Mouse (Mus musculus) myocyte (in vitro differentiated cells): Measurements from ENCODE around the gene Clpsl2. TPM values are rescaled to one million over a fixed set of nuclear protein-coding genes. Genes with fewer than 3 reads are reported as not detected.

Experiments used
- H3K27me3 ChIP-seq: one replicate; pipeline ENCODE4 v1.6.1; 2011; ENCODE audit not compliant: control insufficient read depth, insufficient read depth, insufficient read length
- H3K36me3 ChIP-seq: one replicate; pipeline ENCODE4 v1.6.1; 2011; ENCODE audit not compliant: control insufficient read depth, insufficient read depth
- H3K4me2 ChIP-seq: one replicate; pipeline ENCODE4 v1.6.1; 2011; ENCODE audit warnings: low read depth, control low read depth
- H3K4me3 ChIP-seq: one replicate; pipeline ENCODE4 v1.5.1; 2011; ENCODE audit warnings: mild to moderate bottlenecking, control low read depth, moderate library complexity
- H3K79me2 ChIP-seq: one replicate; pipeline ENCODE4 v1.6.1; 2011; ENCODE audit not compliant: control insufficient read depth, insufficient read depth
- H3ac ChIP-seq: one replicate; pipeline ENCODE4 v1.6.1; 2011; ENCODE audit not compliant: control insufficient read depth, insufficient read length
- CEBPB ChIP-seq: IDR thresholded peaks from 2 replicates; pipeline ENCODE4 v1.6.1; 2011; ENCODE audit warnings: mild to moderate bottlenecking, moderate library complexity; ENCODE audit not compliant: poor library complexity, insufficient read depth, severe bottlenecking
- E2F4 ChIP-seq: IDR thresholded peaks from one replicate; pipeline ENCODE4 v1.6.1; 2011; ENCODE audit warnings: mild to moderate bottlenecking, control low read depth, moderate library complexity; ENCODE audit not compliant: insufficient read depth
- MAX ChIP-seq: IDR thresholded peaks from one replicate; pipeline ENCODE4 v1.6.1; 2011; ENCODE audit warnings: low read depth, mild to moderate bottlenecking, control low read depth
- MYOD1 ChIP-seq, 3 experiments: IDR thresholded peaks; one replicate each; pipeline ENCODE4 v1.6.1; 2011; ENCODE audit warnings: control low read depth in 2 of 3, low read depth in 2 of 3, mild to moderate bottlenecking in 2 of 3, moderate library complexity in 1 of 3; ENCODE audit not compliant: insufficient read length in 2 of 3, control insufficient read depth in 1 of 3
- MYOG ChIP-seq, 3 experiments: IDR thresholded peaks; one replicate each; pipeline ENCODE4 v1.6.1; 2011; ENCODE audit warnings: control low read depth in 2 of 3, low read depth in 2 of 3, mild to moderate bottlenecking in 2 of 3; ENCODE audit not compliant: insufficient read length in 2 of 3, control insufficient read depth in 1 of 3, insufficient read depth in 1 of 3
- POLR2A ChIP-seq: IDR thresholded peaks from one replicate; pipeline ENCODE4 v1.6.1; 2011; ENCODE audit warnings: low read depth, mild to moderate bottlenecking, control low read depth, moderate library complexity; ENCODE audit not compliant: insufficient read length
- POLR2AphosphoS2 ChIP-seq: IDR thresholded peaks from one replicate; pipeline ENCODE4 v1.6.1; 2011; ENCODE audit warnings: low read depth, control low read depth; ENCODE audit not compliant: insufficient read length
- REST ChIP-seq: IDR thresholded peaks from one replicate; pipeline ENCODE4 v1.6.1; 2011; ENCODE audit warnings: mild to moderate bottlenecking, control low read depth, moderate library complexity; ENCODE audit not compliant: insufficient read depth, insufficient read length
- SRF ChIP-seq: IDR thresholded peaks from one replicate; pipeline ENCODE4 v1.6.1; 2011; ENCODE audit warnings: low read depth; ENCODE audit not compliant: control insufficient read depth, insufficient read length
- TCF12 ChIP-seq: IDR thresholded peaks from one replicate; pipeline ENCODE4 v1.6.1; 2011; ENCODE audit warnings: mild to moderate bottlenecking, control low read depth; ENCODE audit not compliant: poor library complexity, insufficient read depth, severe bottlenecking
- TCF3 ChIP-seq: IDR thresholded peaks from one replicate; pipeline ENCODE4 v1.6.1; 2011; ENCODE audit warnings: low read depth, control low read depth; ENCODE audit not compliant: insufficient read length
- USF1 ChIP-seq: IDR thresholded peaks from one replicate; pipeline ENCODE4 v1.6.1; 2011; ENCODE audit warnings: low read depth, mild to moderate bottlenecking, control low read depth, moderate library complexity
- polyA plus RNA-seq: library from polyadenylated mRNA; unstranded; fragments of >200 nt; fragmentation: generic; extraction: Trizol; gene quantifications from one replicate; pipeline ENCODE4 v1.2.1, GENCODE M21; 2012; ENCODE audit warnings: missing spikeins

Clpsl2 gene
- polyA plus RNA-seq, 1 experiment, result not detected

DNA sequence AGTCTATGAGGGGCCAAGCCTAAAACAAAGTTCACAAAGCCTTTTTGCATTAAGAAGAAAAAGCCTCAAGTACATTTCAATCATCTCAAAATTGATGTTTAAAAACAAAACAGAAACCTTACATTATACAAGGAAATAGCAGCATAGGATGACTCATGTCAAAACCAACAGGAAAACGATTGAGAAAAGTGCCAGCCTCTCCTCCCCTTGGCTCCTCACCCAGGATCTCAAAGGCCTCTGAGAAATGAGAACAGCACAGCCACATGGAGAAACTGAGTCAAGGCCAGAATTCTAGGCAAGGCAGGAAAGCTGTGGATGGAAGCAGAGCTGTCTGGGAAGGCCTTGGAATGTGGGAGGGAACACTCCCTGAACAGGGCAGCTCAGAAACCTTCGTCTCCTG, 39.4 kb downstream of the Clpsl2 start:
- Histone ChIP-seq H3K79me2 (no peaks in the 10 kb centered on the region), H3K4me3 (no peak overlapping the region), H3ac (no peak overlapping the region), H3K27me3 (no peaks in the 10 kb centered on the region), H3K4me2 (no peak overlapping the region), H3K36me3 (peaks cover 31% of the 10 kb centered on the region)
- TF ChIP-seq MYOD1 (IDR thresholded peaks at IDR 0.05; ENCODE audit: control insufficient read depth in 1 of 3, insufficient read length in 2 of 3, low read depth in 2 of 3) (no peak), TCF12 (no peak), CEBPB (no peak), SRF (no peak), POLR2A (no peak), TCF3 (no peak), REST (no peak)

DNA sequence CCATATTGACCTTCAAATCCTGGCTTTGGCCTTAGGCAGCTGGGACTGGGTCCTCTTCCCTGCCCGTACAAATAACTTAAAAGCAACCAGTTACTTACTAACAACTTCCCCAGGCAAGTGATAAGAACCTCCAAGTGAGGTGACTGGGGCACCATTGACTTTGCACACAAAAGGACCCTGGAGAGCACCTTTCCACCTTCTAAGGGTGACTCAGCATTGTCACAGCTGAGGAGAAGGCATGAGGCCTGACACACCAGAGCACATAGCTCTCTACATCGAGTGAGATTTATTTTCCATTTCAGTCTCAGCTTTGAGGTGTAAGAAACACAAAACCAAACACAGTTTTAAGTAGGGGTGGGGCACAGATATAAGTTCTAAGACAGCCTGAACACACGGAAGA, 41.4 kb downstream of the Clpsl2 start:
- Histone ChIP-seq H3K79me2 (no peaks in the 10 kb centered on the region), H3K4me3 (no peak overlapping the region), H3ac (no peak overlapping the region), H3K36me3 (peaks cover 33% of the 10 kb centered on the region), H3K4me2 (no peak overlapping the region), H3K27me3 (no peaks in the 10 kb centered on the region)
- TF ChIP-seq CEBPB (no peak), E2F4 (no peak), MYOG (IDR thresholded peaks at IDR 0.05; ENCODE audit: control insufficient read depth in 1 of 3, insufficient read depth in 1 of 3, insufficient read length in 2 of 3, low read depth in 2 of 3) (no peak), TCF12 (no peak), POLR2AphosphoS2 (no peak), MYOD1 (IDR thresholded peaks at IDR 0.05; ENCODE audit: control insufficient read depth in 1 of 3, insufficient read length in 2 of 3, low read depth in 2 of 3) (no peak), USF1 (no peak), REST (no peak), MAX (no peak), SRF (no peak), TCF3 (no peak), POLR2A (no peak)

DNA sequence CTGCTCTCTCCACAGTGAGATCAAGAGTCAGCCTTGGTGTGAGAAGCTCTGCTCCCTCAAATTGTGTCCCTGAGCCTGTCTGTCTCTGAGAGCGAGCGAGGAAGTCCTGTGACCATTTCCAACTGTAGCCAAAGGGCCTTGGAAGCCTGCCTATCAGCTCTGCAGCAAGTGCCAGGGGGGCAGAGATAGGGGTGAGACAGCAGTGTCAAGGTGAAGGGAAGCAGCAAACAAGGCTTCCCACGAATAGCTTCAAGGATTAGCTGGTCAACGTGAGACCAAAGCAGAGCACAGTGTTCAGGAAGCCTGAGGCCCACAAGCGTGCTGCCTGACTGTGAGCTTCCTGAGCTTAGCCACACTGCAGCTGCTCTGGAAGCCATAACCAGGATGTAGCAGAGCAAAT, 42.3 kb downstream of the Clpsl2 start:
- no peak overlapping the region for H3K4me3 ChIP-seq
- H3K36me3 ChIP-seq, result peaks cover 33% of the 10 kb centered on the region
- H3ac ChIP-seq, result no peak overlapping the region
- H3K4me2 ChIP-seq, result no peak overlapping the region
- H3K79me2 ChIP-seq, result no peaks in the 10 kb centered on the region
- no peaks in the 10 kb centered on the region for H3K27me3 ChIP-seq
- no peak for TF ChIP-seq POLR2AphosphoS2
- TF ChIP-seq POLR2A, result no peak
- no peak for TF ChIP-seq SRF
- no peak for TF ChIP-seq CEBPB
- TF ChIP-seq TCF12, result no peak
- TF ChIP-seq E2F4, result no peak
- TF ChIP-seq MYOG (IDR thresholded peaks at IDR 0.05; ENCODE audit: control insufficient read depth in 1 of 3, insufficient read depth in 1 of 3, insufficient read length in 2 of 3, low read depth in 2 of 3), result no peak
- TF ChIP-seq TCF3, result no peak
- no peak for TF ChIP-seq REST
- TF ChIP-seq USF1, result no peak
- no peak for TF ChIP-seq MAX
- no peak for TF ChIP-seq MYOD1 (IDR thresholded peaks at IDR 0.05; ENCODE audit: control insufficient read depth in 1 of 3, insufficient read length in 2 of 3, low read depth in 2 of 3)

DNA sequence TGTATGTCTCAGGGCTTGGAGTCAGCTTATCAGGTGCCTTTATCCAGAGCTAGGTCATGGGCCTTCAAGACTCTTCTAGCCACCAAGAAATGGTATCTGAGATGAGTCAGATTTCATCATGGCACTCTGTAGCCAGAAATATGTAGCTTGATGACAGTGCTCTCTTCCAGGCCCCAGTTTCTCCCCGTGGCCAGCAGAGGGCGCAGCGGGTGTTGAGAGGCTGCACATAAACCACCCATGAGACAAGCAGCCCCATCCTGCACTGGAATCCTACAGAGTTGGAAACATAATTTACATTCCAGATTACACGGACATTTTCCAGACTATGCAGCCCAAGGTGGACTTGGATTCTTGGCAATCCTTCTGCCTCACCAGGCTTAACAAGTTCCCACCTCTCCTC, 43.8 kb downstream of the Clpsl2 start:
- Histone ChIP-seq H3K4me2 (no peak overlapping the region), H3K36me3 (peaks cover 36% of the 10 kb centered on the region), H3K27me3 (no peaks in the 10 kb centered on the region), H3ac (no peak overlapping the region), H3K4me3 (no peak overlapping the region), H3K79me2 (no peaks in the 10 kb centered on the region)
- TF ChIP-seq POLR2AphosphoS2, result no peak

DNA sequence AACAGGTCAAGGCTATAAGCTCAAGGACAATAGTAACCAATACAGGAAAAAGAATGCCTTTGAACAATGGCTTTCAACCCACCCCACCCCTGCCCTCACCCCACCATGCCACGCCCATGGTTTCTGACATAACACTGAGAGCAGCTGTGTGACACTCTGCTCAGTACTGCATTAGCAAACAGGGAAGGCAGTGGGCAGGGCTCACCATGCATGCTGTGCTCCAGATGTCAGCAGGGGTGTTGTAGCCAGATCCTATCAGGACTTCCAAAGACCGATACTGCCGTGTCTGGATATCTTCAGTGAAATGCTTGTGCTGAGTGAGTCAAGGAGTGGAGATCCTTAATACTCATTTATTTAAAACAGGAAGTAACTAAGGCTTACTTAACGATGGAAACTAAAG, 44.8 kb downstream of the Clpsl2 start:
- H3K36me3 ChIP-seq, result peaks cover 30% of the 10 kb centered on the region
- TF ChIP-seq USF1 (no peak), POLR2A (no peak), MYOD1 (IDR thresholded peaks at IDR 0.05; ENCODE audit: control insufficient read depth in 1 of 3, insufficient read length in 2 of 3, low read depth in 2 of 3) (peak in 1 of 3 experiments; percentile 44), MAX (no peak), MYOG (IDR thresholded peaks at IDR 0.05; ENCODE audit: control insufficient read depth in 1 of 3, insufficient read depth in 1 of 3, insufficient read length in 2 of 3, low read depth in 2 of 3) (peak in 1 of 3 experiments; percentile 61), SRF (no peak), CEBPB (no peak), TCF3 (no peak), TCF12 (no peak), E2F4 (no peak), REST (no peak), POLR2AphosphoS2 (no peak)
- no peak overlapping the region for H3ac ChIP-seq
- no peak overlapping the region for H3K4me3 ChIP-seq
- H3K4me2 ChIP-seq, result no peak overlapping the region
- no peaks in the 10 kb centered on the region for H3K79me2 ChIP-seq
- no peaks in the 10 kb centered on the region for H3K27me3 ChIP-seq
